Mouse (Mus musculus): ENCODE measurements around the gene Sypl.

DNA sequence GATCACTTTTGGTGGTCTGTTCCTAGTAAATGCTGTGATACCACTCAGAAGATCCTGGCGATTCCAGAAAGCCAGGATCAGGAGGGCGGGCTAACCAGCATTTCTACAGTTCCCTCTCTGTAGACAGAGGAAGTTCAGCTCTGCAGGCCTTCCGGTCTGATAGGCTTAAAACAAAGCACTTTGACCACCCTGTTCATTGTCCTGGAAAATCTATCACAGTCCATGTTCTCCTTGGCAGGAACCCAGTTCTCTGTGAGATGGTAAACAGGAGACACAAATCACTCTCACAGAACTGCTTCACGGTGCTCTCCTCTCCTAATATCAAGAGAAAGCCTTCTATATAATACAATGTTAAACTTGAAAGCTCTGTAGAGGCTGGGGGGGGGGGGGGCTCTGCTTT lies 10.3 kb upstream of the Sypl start:
- TF ChIP-seq POLR2A (IDR thresholded peaks at IDR 0.05; ENCODE audit: borderline replicate concordance, extremely low read depth, insufficient read depth, insufficient read length, poor library complexity, severe bottlenecking) (no peak), CTCF (IDR thresholded peaks at IDR 0.05; ENCODE audit: borderline replicate concordance, extremely low read depth, insufficient read depth, insufficient read length) (no peak)
